Mouse (Mus musculus) heart, embryonic 16.5 days (tissue): ENCODE measurements at regions not wholly inside any gene's neighbourhood (a gene's known extent, or its start where the extent isn't known, plus 50 kb on each side); places are given as distances from the start of the nearest gene placed in this dataset.

Experiments used
- ATAC-seq: fragments of 200-750 bp; cut with Nextera tagmentation; replicated peaks from 2 replicates; pipeline ENCODE4 v1.8.0; 2017; ENCODE audit warnings: moderate number of reproducible peaks; ENCODE audit not compliant: insufficient read depth, low FRiP score; ENCODE audit errors: extremely low read depth
- H3K27ac ChIP-seq: fragments of 300-500 bp; sonication (generic); 2 replicates; pipeline ENCODE4 v1.5.1; 2014; ENCODE audit warnings: mild to moderate bottlenecking, low read length, control low read depth, moderate library complexity
- H3K27me3 ChIP-seq: fragments of 300-500 bp; sonication (generic); 2 replicates; pipeline ENCODE4 v1.6.1; 2014; ENCODE audit warnings: low read length, mixed read lengths; ENCODE audit not compliant: control insufficient read depth, insufficient read depth
- H3K36me3 ChIP-seq: fragments of 300-500 bp; sonication (generic); 2 replicates; pipeline ENCODE4 v1.6.1; 2014; ENCODE audit not compliant: control insufficient read depth, insufficient read depth
- H3K4me1 ChIP-seq: fragments of 300-500 bp; sonication (generic); 2 replicates; pipeline ENCODE4 v1.6.1; 2014; ENCODE audit warnings: low read length, mixed read lengths; ENCODE audit not compliant: control insufficient read depth, insufficient read depth
- H3K4me2 ChIP-seq: fragments of 300-500 bp; sonication (generic); 2 replicates; pipeline ENCODE4 v1.6.1; 2014; ENCODE audit warnings: low read depth, mild to moderate bottlenecking, control low read depth, low read length
- H3K4me3 ChIP-seq: fragments of 300-500 bp; sonication (generic); 2 replicates; pipeline ENCODE4 v1.5.1; 2014; ENCODE audit warnings: mild to moderate bottlenecking, control low read depth, low read length
- H3K9ac ChIP-seq: fragments of 300-500 bp; sonication (generic); 2 replicates; pipeline ENCODE4 v1.6.1; 2014; ENCODE audit warnings: low read length, control low read depth
- H3K9me3 ChIP-seq: fragments of 300-500 bp; sonication (generic); replicated peaks from 2 replicates; pipeline ENCODE4 v1.6.1; 2016; ENCODE audit warnings: low read length; ENCODE audit not compliant: control insufficient read depth
- WGBS: fragments of 180-500 bp; shearing (Covaris S2); extraction: QIAGEN DNeasy Blood & Tissue Kit; methylation state at CpG from one replicate; pipeline ENCODE4 v1.1.7; 2014; 5-methylcytosine and 5-hydroxymethylcytosine counted together

DNA sequence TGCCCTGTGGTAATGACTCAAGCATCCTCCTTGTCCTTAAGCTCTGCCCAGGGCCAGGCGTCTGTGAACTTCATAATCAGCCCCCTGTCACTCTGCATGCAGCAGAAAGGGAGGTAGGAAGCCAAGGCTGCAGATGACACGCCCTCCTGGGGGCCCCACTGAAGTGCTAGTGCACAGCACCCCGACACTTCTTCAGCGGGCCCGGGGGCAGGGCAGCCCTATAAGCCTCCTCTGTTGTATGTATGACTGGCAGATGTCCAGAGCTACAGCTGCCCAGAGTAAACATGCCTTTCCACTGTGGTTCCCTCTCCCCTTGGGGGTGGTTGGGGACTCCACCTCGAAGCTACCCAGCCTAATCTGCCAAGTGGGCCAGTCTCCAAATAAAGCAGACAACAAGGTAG is 107.2 kb upstream of the Vps8 start:
- Histone ChIP-seq H3K4me1 (peaks cover 30% of the 10 kb centered on the region), H3K9ac (no peak overlapping the region), H3K4me3 (no peak overlapping the region), H3K27me3 (no peaks in the 10 kb centered on the region), H3K9me3 (no peaks in the 10 kb centered on the region), H3K4me2 (no peak overlapping the region), H3K36me3 (no peaks in the 10 kb centered on the region), H3K27ac (no peak overlapping the region)
- 0 out of 2 replicates have a peak, but pooled peaks have one; percentile 30 for ATAC-seq
- WGBS, result 14% methylated on average over 6 of the region's 6 CpGs

DNA sequence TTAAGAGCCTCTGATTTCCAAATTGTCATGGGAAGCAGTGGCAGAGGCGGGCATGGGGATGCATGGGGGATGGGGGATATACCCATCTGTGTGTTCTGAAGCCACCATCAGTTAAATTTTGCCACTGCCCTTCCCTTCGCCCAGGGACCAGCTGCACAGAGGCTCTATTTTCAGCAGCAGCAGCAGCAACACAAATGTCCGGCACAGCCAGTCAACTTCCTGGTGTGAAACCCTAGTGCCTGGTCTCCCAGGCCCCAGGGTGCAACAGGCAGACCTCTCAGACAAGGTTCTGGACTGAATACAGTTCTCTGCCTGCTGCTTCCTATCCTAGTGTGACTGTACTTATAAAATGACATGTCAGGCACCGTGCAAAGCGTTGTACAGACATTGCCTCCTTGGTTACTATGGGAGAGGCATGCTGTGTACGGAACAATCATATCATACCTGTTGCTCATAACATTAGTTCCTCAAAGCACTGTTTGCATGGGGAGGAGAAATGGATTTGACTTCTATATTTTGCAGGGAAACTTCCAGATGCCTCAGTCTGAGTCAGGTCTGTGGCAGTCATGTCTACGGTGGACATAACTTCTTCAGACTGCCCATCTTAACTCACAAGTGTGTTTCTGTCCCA is 104.8 kb upstream of the Vps8 start:
- no peak for ATAC-seq
- Histone ChIP-seq H3K4me3 (no peak overlapping the region), H3K27me3 (no peaks in the 10 kb centered on the region), H3K36me3 (no peaks in the 10 kb centered on the region), H3K4me2 (no peak overlapping the region), H3K9ac (no peak overlapping the region), H3K9me3 (no peaks in the 10 kb centered on the region), H3K4me1 (peaks cover 27% of the 10 kb centered on the region), H3K27ac (peak overlapping the region; percentile 55; the same call in 1 of the 2 replicates)
- 56% methylated on average over 7 of the region's 7 CpGs for WGBS

DNA sequence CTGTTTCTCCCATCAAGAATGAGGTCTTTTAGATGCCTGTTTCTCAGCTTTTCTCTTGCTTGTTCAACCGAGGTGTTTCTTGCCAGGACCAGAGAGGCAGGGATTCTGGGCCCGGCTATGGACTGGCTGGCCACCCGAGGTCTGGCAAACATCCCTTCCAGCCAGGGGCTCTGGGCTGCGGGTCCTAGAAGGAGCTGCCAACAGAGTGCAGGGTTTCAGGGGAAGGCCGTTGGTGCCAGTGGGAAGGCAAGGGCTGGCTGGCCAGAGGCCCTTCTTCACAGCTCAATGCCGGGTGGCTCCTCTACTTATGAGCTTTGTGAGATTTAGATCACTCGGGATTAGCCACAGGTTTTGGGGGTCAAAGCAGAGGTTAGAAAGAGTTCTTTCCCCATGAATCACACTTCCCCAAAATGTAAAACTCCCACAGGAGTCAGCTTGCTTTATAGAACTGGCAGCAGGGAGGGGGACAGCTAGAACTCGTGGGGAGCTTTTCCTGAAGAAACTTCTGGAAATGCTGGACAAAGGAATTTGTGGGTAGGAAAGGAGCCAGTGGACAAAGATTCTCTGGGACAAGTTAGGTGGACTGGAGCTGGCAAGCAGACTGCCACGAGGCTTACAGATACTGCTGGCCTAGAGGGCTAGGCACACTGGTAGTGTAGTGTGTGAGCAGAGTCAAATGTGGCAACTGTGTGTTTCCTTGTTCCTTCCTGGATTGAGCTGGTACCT is 104.1 kb upstream of the Vps8 start:
- Histone ChIP-seq H3K4me3 (no peak overlapping the region), H3K9me3 (no peaks in the 10 kb centered on the region), H3K27ac (peak overlapping the region; percentile 55), H3K27me3 (no peaks in the 10 kb centered on the region), H3K4me1 (peaks cover 27% of the 10 kb centered on the region), H3K36me3 (no peaks in the 10 kb centered on the region), H3K9ac (peak overlapping the region; percentile 4; the same call in 1 of the 2 replicates), H3K4me2 (no peak overlapping the region)
- 44% methylated on average over 9 of the region's 9 CpGs for WGBS
- ATAC-seq, result no peak; the same call in none of the 2 replicates

DNA sequence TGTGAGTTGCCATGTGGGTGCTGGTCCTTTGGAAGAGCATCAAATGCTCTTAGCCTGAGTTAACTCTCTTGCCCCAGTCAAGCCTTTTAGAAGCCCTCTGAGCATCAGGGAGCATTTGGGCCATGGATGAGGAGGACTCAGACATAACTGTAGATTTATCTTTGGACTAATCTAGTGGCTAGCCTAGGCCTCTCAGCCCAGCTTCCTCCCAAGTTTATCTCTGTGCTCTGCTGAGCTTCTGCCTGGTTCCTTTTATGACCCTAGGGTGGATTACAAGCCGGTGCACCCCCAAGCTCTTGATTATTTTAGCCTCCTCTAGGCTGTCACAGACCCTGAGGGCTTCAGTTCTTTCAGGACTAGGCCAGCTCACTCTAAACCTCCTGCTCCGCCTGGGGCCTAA is 102.6 kb upstream of the Vps8 start:
- Histone ChIP-seq H3K4me2 (no peak overlapping the region), H3K9ac (no peak overlapping the region), H3K27me3 (no peaks in the 10 kb centered on the region), H3K27ac (no peak overlapping the region), H3K4me3 (no peak overlapping the region), H3K9me3 (no peaks in the 10 kb centered on the region), H3K36me3 (no peaks in the 10 kb centered on the region), H3K4me1 (peaks cover 27% of the 10 kb centered on the region)
- WGBS, result 73% methylated on average over 2 of the region's 2 CpGs
- no peak for ATAC-seq

DNA sequence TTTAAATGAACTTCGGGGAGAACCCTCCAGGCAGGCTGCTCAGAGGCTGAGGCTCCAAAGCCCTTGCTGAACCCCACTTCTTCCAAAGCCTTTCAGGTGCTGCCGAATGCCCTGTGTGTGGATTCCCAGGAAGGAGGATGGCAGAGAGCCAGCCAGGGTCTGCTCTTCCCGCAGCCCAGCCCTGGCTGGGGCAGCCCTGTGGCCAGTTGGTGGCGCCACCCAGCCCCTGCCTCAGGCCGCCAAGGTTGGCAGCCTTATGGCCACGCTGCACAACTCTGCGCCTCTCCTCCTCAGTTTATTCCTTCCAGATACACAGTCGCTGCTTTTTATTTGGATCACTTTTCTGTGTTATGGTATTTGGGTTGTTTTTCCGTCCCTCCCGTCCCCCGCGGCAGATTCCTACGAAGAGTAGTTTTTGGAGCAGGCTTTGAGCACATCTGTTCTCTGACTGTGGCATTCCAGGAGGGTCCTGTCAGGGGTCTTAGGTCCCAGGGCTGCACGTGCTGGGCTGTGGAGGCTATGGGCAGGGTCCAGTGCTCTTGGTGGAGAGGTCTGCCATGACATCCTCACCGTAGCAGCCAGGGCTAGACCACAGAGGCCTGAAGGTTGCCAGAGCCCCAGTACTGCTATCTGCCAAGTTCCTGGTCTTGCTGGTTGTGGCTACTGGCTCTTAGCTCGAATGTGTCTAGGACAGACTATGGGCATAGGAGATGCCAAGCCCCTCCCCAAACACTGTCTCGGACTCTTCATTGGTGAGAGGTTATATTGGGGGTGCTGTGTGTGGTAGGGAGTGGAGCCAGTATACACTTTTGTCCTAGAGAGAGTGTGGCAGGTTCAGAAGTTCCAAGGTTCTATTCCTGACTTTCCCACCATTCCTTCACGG is 101.5 kb upstream of the Vps8 start:
- Histone ChIP-seq H3K9ac (no peak overlapping the region), H3K27ac (no peak overlapping the region), H3K36me3 (no peaks in the 10 kb centered on the region), H3K4me3 (no peak overlapping the region), H3K27me3 (no peaks in the 10 kb centered on the region), H3K9me3 (0 out of 2 replicates have a peak, but pooled peaks cover 4% of the 10 kb centered on the region), H3K4me1 (peaks cover 19% of the 10 kb centered on the region), H3K4me2 (no peak overlapping the region)
- WGBS, result 55% methylated on average over 18 of the region's 18 CpGs
- ATAC-seq, result no peak

DNA sequence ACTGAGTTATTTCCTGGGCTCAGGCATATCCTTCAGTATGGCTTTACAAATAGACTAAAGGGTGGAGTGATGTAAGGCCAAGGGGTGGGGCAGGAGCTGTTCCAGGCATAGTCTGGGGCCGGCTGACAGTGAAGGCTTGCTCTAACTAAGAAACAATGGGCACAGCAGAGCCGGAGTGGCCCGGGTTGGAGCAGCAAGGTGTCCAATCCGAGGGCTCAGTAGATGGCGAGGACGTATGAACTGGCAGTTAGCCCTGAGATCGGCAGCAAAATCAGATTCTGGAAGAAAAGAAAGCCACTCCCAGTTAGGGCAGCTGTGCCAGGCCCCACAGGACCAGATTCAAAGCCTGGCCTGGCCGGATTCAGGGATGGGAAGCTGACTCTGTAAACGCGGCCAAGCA is 100.5 kb upstream of the Vps8 start:
- H3K27ac ChIP-seq, result no peak overlapping the region
- ATAC-seq, result no peak
- no peaks in the 10 kb centered on the region for H3K36me3 ChIP-seq
- no peak overlapping the region for H3K4me2 ChIP-seq
- 54% methylated on average over 10 of the region's 10 CpGs for WGBS
- H3K9me3 ChIP-seq, result 0 out of 2 replicates have a peak, but pooled peaks cover 4% of the 10 kb centered on the region
- 0 out of 2 replicates have a peak overlapping the region, but pooled peaks have one; percentile 4 for H3K9ac ChIP-seq
- H3K4me3 ChIP-seq, result no peak overlapping the region
- no peaks in the 10 kb centered on the region for H3K27me3 ChIP-seq
- peaks cover 19% of the 10 kb centered on the region for H3K4me1 ChIP-seq

DNA sequence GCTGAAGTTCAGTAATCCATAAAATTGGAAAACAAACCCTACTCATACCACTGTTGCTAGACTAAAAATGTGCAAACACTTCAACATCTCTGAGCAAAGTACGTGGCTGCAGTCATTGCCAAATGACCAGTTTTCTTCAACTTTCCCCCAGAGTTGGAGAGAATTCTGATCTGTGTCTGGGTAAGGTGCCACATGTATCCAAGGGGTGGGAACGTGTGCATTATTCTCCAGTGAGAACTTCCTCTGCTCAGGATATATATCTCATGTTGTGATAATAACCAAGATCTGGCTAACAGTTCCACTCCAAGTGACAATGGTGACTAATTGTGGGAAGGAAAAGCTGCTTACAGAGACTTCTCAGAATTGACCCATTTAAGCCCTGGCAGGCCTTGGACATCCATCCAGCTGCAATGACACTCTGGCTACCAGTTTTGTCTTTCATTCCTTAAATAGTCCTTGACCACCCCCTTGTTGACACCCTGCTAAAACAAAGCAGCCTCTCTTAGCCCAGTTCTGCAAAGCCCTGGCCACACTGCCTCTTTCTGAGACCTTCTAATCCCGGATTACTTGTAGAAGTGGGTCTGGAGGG is 99.4 kb upstream of the Vps8 start:
- H3K27ac ChIP-seq, result no peak overlapping the region
- H3K9me3 ChIP-seq, result 0 out of 2 replicates have a peak, but pooled peaks cover 4% of the 10 kb centered on the region
- ATAC-seq, result no peak
- no peak overlapping the region for H3K9ac ChIP-seq
- no peak overlapping the region for H3K4me3 ChIP-seq
- H3K36me3 ChIP-seq, result no peaks in the 10 kb centered on the region
- H3K4me1 ChIP-seq, result peaks cover 9% of the 10 kb centered on the region
- H3K4me2 ChIP-seq, result no peak overlapping the region
- WGBS, result 57% methylated on average over 3 of the region's 3 CpGs
- H3K27me3 ChIP-seq, result no peaks in the 10 kb centered on the region

DNA sequence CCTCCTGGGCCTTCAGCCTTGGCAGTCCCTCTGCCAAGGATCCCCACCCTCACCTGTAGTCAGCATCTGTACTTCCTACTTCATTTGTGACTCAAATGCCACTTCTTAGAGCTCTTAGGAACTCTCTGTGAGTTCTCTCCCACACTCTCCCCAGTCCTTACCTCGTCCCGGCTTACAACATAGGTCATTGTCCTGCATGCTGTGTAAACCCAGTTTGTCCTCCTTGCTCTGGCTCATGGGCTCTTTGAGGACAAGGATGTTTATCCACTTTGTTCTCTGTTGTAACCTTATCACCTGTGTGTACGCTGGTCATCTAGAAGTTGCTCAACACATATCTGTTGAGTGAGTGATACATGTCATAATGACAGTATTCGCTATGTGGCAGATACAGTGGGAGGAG is 94.9 kb upstream of the Vps8 start:
- Histone ChIP-seq H3K4me2 (no peak overlapping the region), H3K4me3 (no peak overlapping the region), H3K27ac (no peak overlapping the region), H3K36me3 (no peaks in the 10 kb centered on the region), H3K4me1 (peaks cover 7% of the 10 kb centered on the region), H3K9ac (no peak overlapping the region), H3K9me3 (0 out of 2 replicates have a peak, but pooled peaks cover 4% of the 10 kb centered on the region), H3K27me3 (no peaks in the 10 kb centered on the region)
- ATAC-seq, result no peak
- WGBS, result 90% methylated on average over 4 of the region's 4 CpGs
